Mouse (Mus musculus) gastrocnemius, postnatal 4 days (tissue): Measurements from ENCODE around the gene Klc1. TPM values are rescaled to one million over a fixed set of nuclear protein-coding genes. Genes with fewer than 3 reads are reported as not detected.
A peak's percentile ranks its signal among the peaks of the same experiment; 100 is the strongest.

Source experiments
- DNase-seq, 2 experiments: peaks; one replicate each; pipeline ENCODE4 v3.0.0; 2021 to 2022; ENCODE audit warnings: low spot score in 2 of 2, mixed read lengths in 2 of 2
- total RNA-seq, 2 experiments: library from RNA; stranded (reverse); gene quantifications; 2 replicates each; pipeline ENCODE4 v1.2.3; 2021

Klc1 gene
- total RNA-seq, 2 experiments from 2014 or later = 117 to 120 TPM

DNA sequence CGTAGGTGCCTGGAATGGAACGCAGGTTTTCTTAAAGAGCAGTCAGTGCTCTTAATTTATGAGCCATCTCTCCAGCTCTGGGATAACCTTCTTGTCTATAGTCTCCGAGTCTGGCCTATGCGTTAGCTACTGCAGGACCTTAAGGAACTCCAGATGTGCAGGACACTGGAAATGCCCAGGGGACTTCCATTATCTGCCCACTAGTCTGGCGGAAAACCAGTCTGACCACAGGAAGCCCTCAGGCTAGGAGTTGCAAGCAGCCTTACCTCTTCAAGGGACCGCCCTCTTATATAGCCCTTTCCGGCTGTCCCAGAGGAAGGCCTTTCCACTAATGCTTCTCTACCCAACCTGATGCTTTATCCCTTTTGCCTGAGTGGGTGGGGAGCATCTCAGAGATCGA, 17.3 kb upstream of the Klc1 start:
- DNase-seq = no peak

- DNase-seq = peak in 1 of 2 experiments; percentile 36
These were observed 15.2 kb upstream of the Klc1 start for GRCm38 (mm10) chr12:111743419-111743818.

GRCm38 (mm10) chr12:111743981-111744423, 14.6 kb upstream of the Klc1 start:
- DNase-seq = no peak

GRCm38 (mm10) chr12:111745274-111745673, 13.4 kb upstream of the Klc1 start:
- no peak for DNase-seq

- DNase-seq = peak in 1 of 2 experiments; percentile 74
These were observed 12.6 kb upstream of the Klc1 start for GRCm38 (mm10) chr12:111746091-111746490.

DNA sequence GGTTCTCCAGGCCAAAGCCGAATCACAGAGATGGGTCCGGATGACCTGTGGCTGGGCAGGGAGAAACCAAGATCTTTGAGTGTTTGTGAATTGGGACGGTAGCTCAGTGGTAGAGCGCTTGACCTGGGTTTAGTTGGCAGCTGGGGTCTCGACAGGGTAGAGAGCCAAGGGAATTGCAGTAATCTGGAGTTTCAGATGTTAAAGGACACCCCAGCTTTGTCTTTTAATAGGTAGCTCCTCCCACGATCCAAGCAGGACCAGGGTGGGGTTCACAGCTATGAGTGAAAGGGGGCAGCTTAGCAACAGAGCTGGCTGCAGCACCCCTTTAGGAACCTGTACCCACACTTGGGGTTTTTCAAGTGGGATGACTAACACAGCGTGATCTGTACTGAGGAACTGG, 11.2 kb upstream of the Klc1 start:
- DNase-seq = no peak

- no peak for DNase-seq
These were observed 7.9 kb upstream of the Klc1 start for GRCm38 (mm10) chr12:111750739-111751138.

GRCm38 (mm10) chr12:111752491-111752890, 6.2 kb upstream of the Klc1 start:
- no peak for DNase-seq

DNA sequence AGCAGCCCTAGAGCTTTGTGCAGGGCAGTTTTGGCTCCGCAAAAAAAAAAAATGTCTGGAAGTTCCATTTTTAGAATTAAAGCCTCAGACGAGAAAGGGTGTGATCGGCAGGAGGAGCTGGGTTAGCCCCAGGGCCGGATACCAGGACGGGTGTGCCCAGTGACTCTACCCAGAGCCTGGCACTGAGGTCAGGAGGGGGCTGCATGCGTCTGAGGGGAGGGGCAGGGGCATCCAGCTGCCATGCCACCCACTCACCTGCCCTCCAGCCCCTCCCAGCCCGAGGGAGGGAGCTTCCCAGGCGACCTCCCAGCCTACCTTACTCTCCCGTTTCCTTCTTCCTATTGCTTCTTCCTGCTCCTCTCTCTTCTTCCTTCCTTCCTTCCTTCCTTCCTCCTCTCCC, 5.3 kb upstream of the Klc1 start:
- DNase-seq = no peak

DNA sequence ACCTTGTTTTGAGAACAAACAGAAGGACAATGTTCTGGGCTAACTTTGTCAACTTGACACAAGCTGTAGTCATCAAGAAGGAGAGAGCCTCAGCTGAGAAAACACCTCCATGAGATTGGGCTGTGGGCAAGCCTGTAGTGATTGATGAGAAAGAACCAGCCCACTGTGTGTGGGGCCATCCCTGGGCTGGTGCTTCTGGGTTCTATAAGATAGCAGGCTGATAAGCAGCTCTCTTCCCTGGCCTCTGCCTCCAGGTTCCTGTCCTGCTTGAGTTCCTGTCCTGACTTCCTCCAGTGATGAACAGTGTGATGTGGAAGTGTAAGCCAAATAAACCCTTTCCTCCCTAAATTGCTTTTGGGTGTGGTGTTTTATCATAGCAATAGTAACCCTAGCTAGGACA, 3.9 kb upstream of the Klc1 start:
- no peak for DNase-seq

DNA sequence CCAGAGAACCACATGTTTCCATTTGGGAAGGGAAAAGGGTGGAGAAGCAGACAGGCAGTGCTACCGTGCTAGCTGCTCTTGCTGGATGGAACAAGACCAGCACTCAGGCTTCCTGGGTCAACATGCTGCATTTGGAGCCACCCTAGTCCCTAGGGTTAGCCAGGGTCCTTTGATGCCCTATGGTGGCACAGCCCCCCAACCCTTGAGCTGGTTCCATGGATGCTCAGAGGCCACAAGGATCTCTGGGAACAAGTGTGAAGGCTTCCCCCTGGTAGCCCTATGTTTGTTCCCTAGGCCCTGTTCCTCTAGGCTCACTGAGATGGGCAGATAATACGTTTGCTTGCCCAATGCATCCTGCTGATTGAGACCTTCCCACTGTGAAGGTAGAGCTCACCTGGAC, 3.4 kb upstream of the Klc1 start:
- DNase-seq = no peak

DNA sequence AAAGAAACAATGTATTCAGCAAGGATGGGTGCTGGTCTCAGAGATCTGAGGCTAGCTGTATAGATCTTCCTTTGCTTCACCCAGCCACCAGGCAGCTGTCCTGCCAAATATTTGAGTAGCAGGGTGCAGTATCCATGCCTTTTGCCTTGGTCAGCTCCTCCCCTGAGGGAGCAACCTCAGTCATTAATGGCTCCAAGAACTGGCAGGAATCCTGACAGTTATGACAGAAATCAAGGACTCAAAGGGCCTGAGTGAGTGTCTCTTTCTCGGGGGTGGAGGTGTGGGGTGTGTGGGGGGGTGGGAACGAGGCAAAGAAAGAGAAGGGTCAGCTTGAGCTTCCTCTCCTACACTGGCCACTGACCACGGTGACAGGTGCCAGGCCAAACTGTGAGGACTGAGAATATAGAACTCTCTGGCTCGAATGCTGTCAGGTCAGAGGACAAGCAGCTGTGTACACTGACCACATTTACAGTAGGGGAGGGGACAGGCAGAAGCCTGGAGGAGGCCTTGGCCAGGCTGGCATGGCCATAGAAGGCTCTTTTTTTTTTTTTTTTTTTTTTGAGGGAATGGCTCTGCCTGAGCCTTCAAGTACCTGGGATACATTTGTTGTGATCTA, 2.5 kb upstream of the Klc1 start:
- DNase-seq = no peak

DNA sequence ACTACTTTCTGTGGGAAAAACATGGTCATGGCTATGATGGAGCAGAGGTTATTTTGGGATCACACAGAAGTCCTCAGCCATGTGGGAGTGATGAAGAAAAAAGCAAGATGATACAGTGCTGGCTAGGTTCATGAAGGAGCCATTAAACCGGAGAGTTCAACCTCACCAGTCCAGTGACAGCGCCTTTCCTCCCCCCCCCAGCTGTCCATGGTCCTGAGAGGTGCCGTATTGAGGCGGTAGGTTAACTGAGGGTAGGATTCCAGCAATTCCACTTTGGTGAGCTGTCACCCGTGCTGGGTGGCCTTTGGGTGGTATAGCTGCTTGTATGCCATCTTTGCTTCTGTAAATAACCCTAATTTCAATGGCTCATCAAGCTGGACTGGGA, 2.0 kb upstream of the Klc1 start:
- no peak for DNase-seq

DNA sequence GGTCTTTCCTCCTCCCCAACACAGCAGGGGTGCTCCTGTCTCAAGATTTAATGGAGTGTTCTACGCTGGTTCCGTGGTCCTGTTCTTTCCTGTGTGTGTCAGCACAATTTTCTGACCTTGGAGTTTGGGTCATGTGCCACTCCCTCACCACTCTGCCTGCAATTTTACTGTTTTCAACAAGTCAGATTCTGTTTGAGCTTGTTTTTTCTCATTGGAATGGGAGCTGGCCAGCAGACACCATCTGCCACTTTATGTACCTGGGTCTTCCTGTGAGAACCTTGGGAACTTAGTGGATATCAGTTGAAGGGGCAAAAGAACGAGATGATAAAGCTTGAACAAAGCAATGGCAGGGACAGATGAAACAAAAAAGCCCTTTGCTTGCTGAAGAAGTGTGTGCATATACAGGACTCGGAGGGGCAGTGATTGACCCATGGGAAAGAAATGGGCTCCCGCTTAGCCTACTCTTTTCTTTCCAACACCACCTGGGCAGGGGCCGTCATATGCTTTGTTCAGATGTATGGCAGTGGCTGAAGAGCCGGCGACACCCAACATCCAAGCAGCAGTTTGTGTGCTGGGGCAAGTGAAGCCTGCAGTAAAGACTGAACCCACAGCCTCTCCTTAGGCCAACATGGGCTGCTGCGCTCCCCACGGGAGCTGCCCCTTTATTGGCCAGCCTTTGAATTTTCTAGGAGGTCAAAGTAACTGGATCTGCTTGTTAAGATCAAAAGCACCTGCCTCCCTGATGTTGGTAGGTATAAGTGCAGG, 906 bp upstream of the Klc1 start:
- no peak for DNase-seq

DNA sequence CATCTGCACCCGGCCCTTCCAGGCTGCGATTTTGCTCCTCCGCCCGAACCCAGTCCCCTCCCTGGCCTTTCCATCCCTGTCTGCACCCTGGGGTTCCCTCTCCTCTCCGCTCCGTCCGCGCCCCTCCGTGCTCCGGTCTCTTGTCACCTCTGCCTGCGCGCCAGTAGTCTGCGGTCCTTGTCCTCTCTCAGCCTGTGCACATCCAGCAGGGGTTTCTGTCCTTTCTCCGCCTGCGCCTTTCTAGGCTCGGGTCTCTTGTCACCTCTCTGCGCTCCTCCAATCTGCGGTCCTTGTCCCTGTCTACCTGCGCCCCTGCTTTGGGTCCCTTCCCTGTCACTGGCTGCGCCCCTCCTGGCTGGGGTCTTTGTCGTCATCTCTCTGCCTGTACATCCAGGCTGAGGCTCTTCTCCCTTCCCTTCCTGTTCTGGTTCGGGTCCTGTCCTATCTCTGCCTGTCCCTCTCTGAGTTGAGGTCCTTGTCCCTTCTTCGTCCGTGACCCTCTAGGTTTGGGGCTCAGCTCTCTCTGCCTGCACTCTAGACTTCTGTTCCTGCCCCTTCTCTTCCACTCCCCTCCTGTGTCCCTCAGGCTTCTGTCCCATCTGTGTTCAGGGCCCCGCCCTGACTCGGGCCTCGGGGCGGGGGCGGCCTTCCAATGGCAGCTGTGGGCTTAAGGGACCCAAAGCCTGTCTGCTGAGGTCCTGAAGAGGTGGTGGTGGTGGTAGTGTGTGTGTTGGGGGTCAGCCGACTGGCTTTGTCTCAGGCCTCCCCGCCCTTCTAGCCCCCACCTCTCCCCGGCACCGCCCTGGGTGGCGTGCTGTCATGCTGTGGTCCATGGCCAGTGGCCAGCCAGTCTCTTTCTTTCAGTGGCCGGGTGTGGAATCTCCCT, 770 bp downstream of the Klc1 start:
- peak; percentile 42 to 72 for DNase-seq

GRCm38 (mm10) chr12:111760306-111760908, 1.8 kb downstream of the Klc1 start:
- DNase-seq = no peak

- DNase-seq = no peak
These were observed 4.1 kb downstream of the Klc1 start for GRCm38 (mm10) chr12:111762620-111763280.

- DNase-seq = no peak
These were observed 7.9 kb downstream of the Klc1 start for GRCm38 (mm10) chr12:111766313-111767236.

GRCm38 (mm10) chr12:111768322-111768928, 9.8 kb downstream of the Klc1 start:
- DNase-seq = no peak
